Mouse (Mus musculus) neural tube, embryonic 15.5 days (tissue): ENCODE measurements around the gene Abr. TPM values are rescaled to one million over a fixed set of nuclear protein-coding genes. Genes with fewer than 3 reads are reported as not detected.

Source experiments
- ATAC-seq: fragments of 200-750 bp; cut with Nextera tagmentation; 2 replicates; pipeline ENCODE4 v1.8.0; 2017; ENCODE audit warnings: mild to moderate bottlenecking, moderate TSS enrichment, moderate library complexity; ENCODE audit not compliant: low FRiP score
- H3K27ac ChIP-seq: fragments of 300-500 bp; sonication (generic); replicated peaks from 2 replicates; pipeline ENCODE4 v1.5.1; 2015; ENCODE audit warnings: mild to moderate bottlenecking, inconsistent platforms
- H3K27me3 ChIP-seq: fragments of 300-500 bp; sonication (generic); replicated peaks from 2 replicates; pipeline ENCODE4 v1.6.1; 2015; ENCODE audit warnings: inconsistent platforms
- H3K36me3 ChIP-seq: fragments of 300-500 bp; sonication (generic); 2 replicates; pipeline ENCODE4 v1.6.1; 2015; ENCODE audit warnings: inconsistent platforms
- H3K4me1 ChIP-seq: fragments of 300-500 bp; sonication (generic); 2 replicates; pipeline ENCODE4 v1.6.1; 2015; ENCODE audit warnings: inconsistent platforms
- H3K4me2 ChIP-seq: fragments of 300-500 bp; sonication (generic); 2 replicates; pipeline ENCODE4 v1.6.1; 2015; ENCODE audit warnings: inconsistent platforms, mild to moderate bottlenecking, moderate library complexity
- H3K4me3 ChIP-seq: fragments of 300-500 bp; sonication (generic); replicated peaks from 2 replicates; pipeline ENCODE4 v1.5.1; 2015; ENCODE audit warnings: mild to moderate bottlenecking, inconsistent platforms
- H3K9ac ChIP-seq: fragments of 300-500 bp; sonication (generic); replicated peaks from 2 replicates; pipeline ENCODE4 v1.6.1; 2015; ENCODE audit warnings: mild to moderate bottlenecking, inconsistent platforms
- H3K9me3 ChIP-seq: fragments of 300-500 bp; sonication (generic); replicated peaks from 2 replicates; pipeline ENCODE4 v1.6.1; 2016; ENCODE audit warnings: inconsistent platforms
- WGBS: fragments of 180-500 bp; shearing (Covaris S2); methylation state at CpG from one replicate; pipeline ENCODE4 v1.1.7; 2015; ENCODE audit warnings: mixed read lengths; 5-methylcytosine and 5-hydroxymethylcytosine counted together
- polyA plus RNA-seq: library from polyadenylated mRNA; unstranded; fragments of >200 nt; fragmentation: Nextera tagmentation; extraction: Ambion mirVana; gene quantifications from 2 replicates; pipeline ENCODE4 v1.2.1, GENCODE M21; 2015

The Abr gene
- polyA plus RNA-seq, 1 experiment from 2014 or later, result 88.3 TPM

GRCm38 (mm10) chr11:76497066-76497768, 124.9 kb downstream of the Abr start:
- Histone ChIP-seq H3K4me1 (peaks cover 33% of the 10 kb centered on the region), H3K4me2 (no peak overlapping the region), H3K4me3 (no peak overlapping the region), H3K27ac (no peak overlapping the region), H3K27me3 (no peaks in the 10 kb centered on the region), H3K9me3 (no peaks in the 10 kb centered on the region), H3K9ac (no peak overlapping the region), H3K36me3 (no peaks in the 10 kb centered on the region)
- no peak for ATAC-seq
- 74% methylated on average over 9 of the region's 9 CpGs for WGBS

- Histone ChIP-seq H3K9me3 (no peaks in the 10 kb centered on the region), H3K27ac (no peak overlapping the region), H3K4me1 (peaks cover 43% of the 10 kb centered on the region), H3K9ac (no peak overlapping the region), H3K4me3 (no peak overlapping the region), H3K4me2 (no peak overlapping the region), H3K36me3 (no peaks in the 10 kb centered on the region), H3K27me3 (no peaks in the 10 kb centered on the region)
- 69% methylated on average over 6 of the region's 6 CpGs for WGBS
- ATAC-seq, result no peak
Measured at GRCm38 (mm10) chr11:76496086-76496771, 125.9 kb downstream of the Abr start.

GRCm38 (mm10) chr11:76495127-76496028, 126.7 kb downstream of the Abr start:
- Histone ChIP-seq H3K9ac (peak overlapping the region; percentile 76), H3K9me3 (no peaks in the 10 kb centered on the region), H3K4me2 (peak overlapping the region; percentile 76), H3K4me1 (peaks cover 52% of the 10 kb centered on the region), H3K27ac (peak overlapping the region; percentile 89), H3K36me3 (no peaks in the 10 kb centered on the region), H3K27me3 (no peaks in the 10 kb centered on the region), H3K4me3 (peak overlapping the region; percentile 57)
- ATAC-seq, result peak; percentile 16
- WGBS, result 17% methylated on average over 19 of the region's 19 CpGs

GRCm38 (mm10) chr11:76494360-76495126, 127.6 kb downstream of the Abr start:
- ATAC-seq, result peak; percentile 59
- Histone ChIP-seq H3K9ac (peak overlapping the region; percentile 76), H3K9me3 (no peaks in the 10 kb centered on the region), H3K4me2 (peak overlapping the region; percentile 76), H3K27ac (peak overlapping the region; percentile 89), H3K27me3 (no peaks in the 10 kb centered on the region), H3K36me3 (no peaks in the 10 kb centered on the region), H3K4me3 (peak overlapping the region; percentile 57), H3K4me1 (peaks cover 60% of the 10 kb centered on the region)
- WGBS, result under 1% methylated on average over 58 of the region's 67 CpGs

- ATAC-seq, result peak; percentile 55
Measured at GRCm38 (mm10) chr11:76493811-76494274, 128.3 kb downstream of the Abr start.

GRCm38 (mm10) chr11:76493167-76493566, 128.9 kb downstream of the Abr start:
- peak overlapping the region; percentile 76 for H3K4me2 ChIP-seq
- no peaks in the 10 kb centered on the region for H3K9me3 ChIP-seq
- H3K4me1 ChIP-seq, result peaks cover 69% of the 10 kb centered on the region
- no peaks in the 10 kb centered on the region for H3K36me3 ChIP-seq
- WGBS, result 53% methylated on average over 4 of the region's 4 CpGs
- ATAC-seq, result no peak
- peak overlapping the region; percentile 76 for H3K9ac ChIP-seq
- no peaks in the 10 kb centered on the region for H3K27me3 ChIP-seq
- H3K4me3 ChIP-seq, result peak overlapping the region; percentile 57
- H3K27ac ChIP-seq, result peak overlapping the region; percentile 89

More at GRCm38 (mm10) chr11:76493811-76494274, 128.3 kb downstream of the Abr start:
- Histone ChIP-seq H3K4me2 (peak overlapping the region; percentile 76), H3K4me1 (peaks cover 67% of the 10 kb centered on the region), H3K9me3 (no peaks in the 10 kb centered on the region), H3K27me3 (no peaks in the 10 kb centered on the region), H3K27ac (peak overlapping the region; percentile 89), H3K9ac (peak overlapping the region; percentile 76), H3K36me3 (no peaks in the 10 kb centered on the region), H3K4me3 (peak overlapping the region; percentile 57)
- 2% methylated on average over 6 of the region's 6 CpGs for WGBS

GRCm38 (mm10) chr11:76491817-76492216, 130.3 kb downstream of the Abr start:
- no peaks in the 10 kb centered on the region for H3K36me3 ChIP-seq
- peak overlapping the region; percentile 54 for H3K27ac ChIP-seq
- H3K9ac ChIP-seq, result no peak overlapping the region
- no peaks in the 10 kb centered on the region for H3K9me3 ChIP-seq
- H3K27me3 ChIP-seq, result no peaks in the 10 kb centered on the region
- peaks cover 77% of the 10 kb centered on the region for H3K4me1 ChIP-seq
- no peak overlapping the region for H3K4me3 ChIP-seq
- peak overlapping the region; percentile 76 for H3K4me2 ChIP-seq
- ATAC-seq, result no peak
- 29% methylated on average over 9 of the region's 9 CpGs for WGBS

GRCm38 (mm10) chr11:76489407-76489806, 132.7 kb downstream of the Abr start:
- no peak overlapping the region for H3K4me3 ChIP-seq
- no peak overlapping the region for H3K9ac ChIP-seq
- H3K36me3 ChIP-seq, result peaks cover 3% of the 10 kb centered on the region; the same call in 1 of the 2 replicates
- no peak for ATAC-seq
- no peaks in the 10 kb centered on the region for H3K9me3 ChIP-seq
- H3K4me2 ChIP-seq, result no peak overlapping the region
- H3K27ac ChIP-seq, result peak overlapping the region; percentile 24; the same call in 1 of the 2 replicates
- H3K27me3 ChIP-seq, result no peaks in the 10 kb centered on the region
- 44% methylated on average over 6 of the region's 6 CpGs for WGBS
- H3K4me1 ChIP-seq, result peaks cover 75% of the 10 kb centered on the region

GRCm38 (mm10) chr11:76487024-76487423, 135.1 kb downstream of the Abr start:
- Histone ChIP-seq H3K9me3 (no peaks in the 10 kb centered on the region), H3K9ac (no peak overlapping the region), H3K4me3 (no peak overlapping the region), H3K4me1 (peaks cover 52% of the 10 kb centered on the region), H3K36me3 (peaks cover 3% of the 10 kb centered on the region; the same call in 1 of the 2 replicates), H3K4me2 (no peak overlapping the region), H3K27ac (no peak overlapping the region), H3K27me3 (no peaks in the 10 kb centered on the region)
- WGBS, result 80% methylated on average over 5 of the region's 5 CpGs
- no peak for ATAC-seq

- Histone ChIP-seq H3K36me3 (peaks cover 12% of the 10 kb centered on the region), H3K9ac (no peak overlapping the region), H3K27ac (no peak overlapping the region), H3K4me2 (no peak overlapping the region), H3K4me3 (no peak overlapping the region), H3K4me1 (peaks cover 22% of the 10 kb centered on the region), H3K9me3 (no peaks in the 10 kb centered on the region), H3K27me3 (no peaks in the 10 kb centered on the region)
- WGBS, result 75% methylated on average over 2 of the region's 2 CpGs
- ATAC-seq, result no peak
Measured at GRCm38 (mm10) chr11:76484033-76484432, 138.1 kb downstream of the Abr start.
